Mouse (Mus musculus): ENCODE measurements around the gene Mettl18. TPM values are rescaled to one million over a fixed set of nuclear protein-coding genes. Genes with fewer than 3 reads are reported as not detected.
"Not testable (repeated sequence)": the region's sequence is repeated elsewhere in the genome, so short reads cannot be mapped to it uniquely, and the experiment has no call there.

Gene Mettl18
- polyA plus RNA-seq, 1 experiment from 2014 or later = 11.0 TPM

DNA sequence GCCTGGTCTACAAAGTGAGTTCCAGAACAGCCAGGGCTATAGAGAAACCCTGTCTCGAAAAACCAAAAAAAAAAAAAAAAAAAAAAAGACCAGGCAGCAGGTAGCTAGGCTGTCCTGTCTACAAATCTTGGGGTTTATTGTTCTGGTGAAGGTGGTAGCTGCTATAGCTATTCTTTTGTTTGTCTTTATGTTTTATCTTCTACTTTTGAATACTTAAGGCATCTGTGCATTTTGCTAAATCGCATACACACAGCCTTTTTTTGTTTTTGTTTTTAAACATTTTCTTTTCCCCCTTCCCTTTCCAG lies 872 bp downstream of the Mettl18 start:
- no peak for ATAC-seq (ENCODE audit: low read depth)
- peak overlapping the region; percentile 78 for H3K4me2 ChIP-seq (ENCODE audit: low read depth, low read length)
- peaks cover 4% of the 10 kb centered on the region; the same call in 1 of the 2 replicates for H3K4me1 ChIP-seq (replicated peaks; ENCODE audit: control insufficient read depth, insufficient read depth, low read length)
- peak overlapping the region; percentile 89; the same call in 1 of the 2 replicates for H3K9ac ChIP-seq (ENCODE audit: low read length)
- H3K27ac ChIP-seq (ENCODE audit: low read length) = no peak overlapping the region
- no peaks in the 10 kb centered on the region for H3K9me3 ChIP-seq (ENCODE audit: control insufficient read depth, low read length)
- no peaks in the 10 kb centered on the region for H3K27me3 ChIP-seq (ENCODE audit: control insufficient read depth, insufficient read depth, low read depth, low read length)
- H3K4me3 ChIP-seq (ENCODE audit: low read length) = peak overlapping the region; percentile 65
- WGBS = 97% methylated on average over 2 of the region's 2 CpGs
- no peaks in the 10 kb centered on the region for H3K36me3 ChIP-seq (ENCODE audit: control insufficient read depth, insufficient read depth, low read length)

DNA sequence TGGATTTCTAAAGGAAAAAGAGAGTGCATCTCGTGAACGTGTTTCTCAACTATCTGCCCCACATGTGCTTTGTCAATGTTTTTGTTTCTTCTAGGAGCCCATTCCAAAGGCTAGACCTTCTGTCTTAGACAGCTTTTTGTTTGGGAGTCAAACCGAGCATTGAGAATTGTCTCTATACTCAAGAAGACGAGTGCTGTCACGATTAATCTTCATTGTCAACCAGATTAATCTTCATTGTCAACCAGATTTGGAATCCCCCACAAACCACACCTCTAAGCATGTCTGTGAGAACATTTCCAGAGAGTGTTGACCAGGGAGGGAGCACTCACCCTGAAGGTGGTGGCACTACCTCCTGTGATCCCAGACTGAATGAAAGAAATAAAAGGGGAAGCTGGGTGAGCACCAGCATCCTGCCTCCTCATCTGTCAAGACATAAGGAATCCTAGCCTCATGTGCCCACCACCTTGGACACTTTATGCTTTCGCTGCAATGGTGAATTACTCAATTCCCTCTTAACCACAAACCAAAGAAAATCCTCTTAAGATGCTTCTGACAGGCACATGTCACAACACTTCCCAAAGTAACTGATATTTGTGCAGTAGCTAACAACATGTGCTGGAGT lies 7.3 kb downstream of the Mettl18 start:
- Histone ChIP-seq H3K4me1 (replicated peaks; ENCODE audit: control insufficient read depth, insufficient read depth, low read length) (no peaks in the 10 kb centered on the region), H3K9ac (ENCODE audit: low read length) (no peak overlapping the region), H3K27ac (ENCODE audit: low read length) (no peak overlapping the region), H3K27me3 (ENCODE audit: control insufficient read depth, insufficient read depth, low read depth, low read length) (no peaks in the 10 kb centered on the region), H3K9me3 (ENCODE audit: control insufficient read depth, low read length) (no peaks in the 10 kb centered on the region), H3K36me3 (ENCODE audit: control insufficient read depth, insufficient read depth, low read length) (no peaks in the 10 kb centered on the region), H3K4me2 (ENCODE audit: low read depth, low read length) (no peak overlapping the region), H3K4me3 (ENCODE audit: low read length) (no peak overlapping the region)
- no peak for ATAC-seq (ENCODE audit: low read depth)
- 68% methylated on average over 6 of the region's 6 CpGs for WGBS

DNA sequence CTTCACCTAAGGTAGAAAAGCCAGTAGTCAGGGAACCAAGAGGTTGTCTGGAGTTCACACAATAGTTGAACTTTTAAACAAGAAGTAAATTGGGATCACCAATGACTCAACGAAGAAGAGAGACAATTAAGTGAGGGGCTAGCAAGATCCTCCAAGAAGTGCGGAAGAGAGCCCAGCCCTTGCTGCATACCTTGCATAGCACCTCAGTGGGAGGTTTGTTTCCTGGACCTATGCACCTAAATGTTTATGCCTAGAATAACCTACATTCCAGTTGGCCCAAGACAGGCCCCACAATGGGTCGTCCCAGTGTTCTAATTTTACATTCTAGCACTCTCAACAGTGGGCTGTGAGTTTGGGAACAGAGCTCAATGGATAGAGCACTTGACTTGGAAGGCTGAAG lies 9.6 kb downstream of the Mettl18 start:
- Histone ChIP-seq H3K4me3 (ENCODE audit: low read length) (no peak overlapping the region), H3K36me3 (ENCODE audit: control insufficient read depth, insufficient read depth, low read length) (no peaks in the 10 kb centered on the region), H3K9me3 (ENCODE audit: control insufficient read depth, low read length) (no peaks in the 10 kb centered on the region), H3K4me2 (ENCODE audit: low read depth, low read length) (no peak overlapping the region), H3K27ac (ENCODE audit: low read length) (no peak overlapping the region), H3K27me3 (ENCODE audit: control insufficient read depth, insufficient read depth, low read depth, low read length) (no peaks in the 10 kb centered on the region), H3K9ac (ENCODE audit: low read length) (no peak overlapping the region), H3K4me1 (replicated peaks; ENCODE audit: control insufficient read depth, insufficient read depth, low read length) (no peaks in the 10 kb centered on the region)
- whole genome bisulfite sequencing = 61% methylated on average over 3 of the region's 3 CpGs
- ATAC-seq (ENCODE audit: low read depth) = no peak

DNA sequence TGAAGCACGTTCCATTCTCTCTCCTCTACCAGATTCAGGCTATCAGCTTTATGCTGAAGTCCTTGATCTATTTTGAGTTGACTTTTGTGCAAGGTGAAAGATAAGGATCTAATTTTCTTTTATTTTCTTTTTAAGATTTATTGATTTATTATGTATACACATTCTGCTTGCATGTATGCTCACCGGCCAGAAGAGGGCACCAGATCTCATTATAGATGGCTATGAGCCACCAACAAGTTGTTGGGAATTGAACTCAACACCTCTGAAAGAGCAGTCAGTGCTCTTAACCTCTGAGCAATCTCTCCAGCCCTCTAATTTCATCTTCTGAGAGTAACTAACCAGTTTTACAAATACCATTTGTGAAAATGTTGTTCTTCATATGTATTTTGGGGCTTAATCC lies 14.5 kb downstream of the Mettl18 start:
- Histone ChIP-seq H3K27ac (ENCODE audit: low read length) (no peak overlapping the region), H3K9me3 (ENCODE audit: control insufficient read depth, low read length) (no peaks in the 10 kb centered on the region), H3K36me3 (ENCODE audit: control insufficient read depth, insufficient read depth, low read length) (no peaks in the 10 kb centered on the region), H3K4me1 (replicated peaks; ENCODE audit: control insufficient read depth, insufficient read depth, low read length) (no peaks in the 10 kb centered on the region), H3K9ac (ENCODE audit: low read length) (no peak overlapping the region), H3K4me3 (ENCODE audit: low read length) (no peak overlapping the region), H3K4me2 (ENCODE audit: low read depth, low read length) (no peak overlapping the region), H3K27me3 (ENCODE audit: control insufficient read depth, insufficient read depth, low read depth, low read length) (no peaks in the 10 kb centered on the region)
- 32% methylated on average over 2 of the region's 2 CpGs for whole genome bisulfite sequencing
- no peak for ATAC-seq (ENCODE audit: low read depth)

DNA sequence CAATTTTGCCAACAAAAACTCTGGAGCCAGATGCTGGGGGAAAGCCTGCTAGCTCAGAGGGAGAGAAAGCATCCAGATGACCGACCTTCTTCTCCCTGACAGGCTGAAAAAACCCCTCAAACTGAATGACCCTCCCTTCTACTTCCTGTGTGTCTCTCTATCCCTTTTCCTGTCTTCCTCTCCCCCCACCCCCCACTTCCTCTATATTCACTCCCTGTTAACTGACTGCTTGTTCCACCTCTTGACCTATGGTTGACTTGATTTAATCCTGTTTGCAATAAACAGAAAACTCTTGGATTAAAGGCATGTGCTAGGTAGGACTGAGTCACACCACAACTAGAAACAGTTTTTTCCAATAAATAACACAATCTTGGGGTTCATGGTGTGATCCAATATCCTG lies 19.9 kb downstream of the Mettl18 start:
- no peak overlapping the region for H3K4me2 ChIP-seq (ENCODE audit: low read depth, low read length)
- no peak overlapping the region for H3K4me3 ChIP-seq (ENCODE audit: low read length)
- H3K9ac ChIP-seq (ENCODE audit: low read length) = no peak overlapping the region
- no peaks in the 10 kb centered on the region for H3K27me3 ChIP-seq (ENCODE audit: control insufficient read depth, insufficient read depth, low read depth, low read length)
- H3K27ac ChIP-seq (ENCODE audit: low read length) = no peak overlapping the region
- no peaks in the 10 kb centered on the region for H3K36me3 ChIP-seq (ENCODE audit: control insufficient read depth, insufficient read depth, low read length)
- 52% methylated on average over 1 of the region's 1 CpGs for WGBS
- H3K9me3 ChIP-seq (ENCODE audit: control insufficient read depth, low read length) = no peaks in the 10 kb centered on the region
- no peaks in the 10 kb centered on the region for H3K4me1 ChIP-seq (replicated peaks; ENCODE audit: control insufficient read depth, insufficient read depth, low read length)
- no peak for ATAC-seq (ENCODE audit: low read depth)

DNA sequence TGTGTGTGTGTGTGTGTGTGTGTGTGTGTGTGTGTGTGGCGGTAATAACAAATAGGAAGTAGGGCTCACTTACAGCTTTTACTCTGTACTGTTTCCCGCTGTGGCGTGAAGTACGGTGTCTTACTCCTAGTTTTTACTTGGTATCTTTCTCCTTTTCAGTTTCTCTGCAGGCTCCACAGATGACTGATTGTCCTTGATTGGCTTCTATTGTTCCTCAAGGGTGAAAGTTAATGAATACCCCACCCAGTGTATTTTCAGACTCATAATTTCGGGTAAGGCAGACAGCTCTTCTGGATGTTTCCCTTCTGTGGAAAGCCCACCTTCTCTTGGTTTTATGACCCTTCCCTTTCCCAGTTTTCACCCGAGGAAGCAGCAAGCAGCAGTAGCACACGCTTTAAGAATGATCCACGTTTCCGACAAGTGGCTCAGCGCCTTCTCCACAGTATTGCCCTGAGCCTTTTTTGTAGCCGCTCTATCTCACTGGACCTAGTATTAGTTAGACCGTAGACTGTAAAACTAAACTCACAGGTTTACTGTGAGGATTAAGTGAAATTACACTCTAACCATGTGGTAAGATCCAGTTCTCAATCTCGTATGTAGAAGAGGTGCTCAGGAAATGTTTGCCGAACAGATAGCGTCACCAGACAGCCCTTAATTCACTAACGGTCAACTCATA lies 23.7 kb downstream of the Mettl18 start:
- no peaks in the 10 kb centered on the region for H3K4me1 ChIP-seq (replicated peaks; ENCODE audit: control insufficient read depth, insufficient read depth, low read length)
- H3K9ac ChIP-seq (ENCODE audit: low read length) = no peak overlapping the region
- no peaks in the 10 kb centered on the region for H3K27me3 ChIP-seq (ENCODE audit: control insufficient read depth, insufficient read depth, low read depth, low read length)
- H3K36me3 ChIP-seq (ENCODE audit: control insufficient read depth, insufficient read depth, low read length) = no peaks in the 10 kb centered on the region
- WGBS = 70% methylated on average over 16 of the region's 16 CpGs
- no peak overlapping the region for H3K4me3 ChIP-seq (ENCODE audit: low read length)
- ATAC-seq (ENCODE audit: low read depth) = no peak
- H3K4me2 ChIP-seq (ENCODE audit: low read depth, low read length) = no peak overlapping the region
- no peaks in the 10 kb centered on the region for H3K9me3 ChIP-seq (ENCODE audit: control insufficient read depth, low read length)
- H3K27ac ChIP-seq (ENCODE audit: low read length) = no peak overlapping the region

DNA sequence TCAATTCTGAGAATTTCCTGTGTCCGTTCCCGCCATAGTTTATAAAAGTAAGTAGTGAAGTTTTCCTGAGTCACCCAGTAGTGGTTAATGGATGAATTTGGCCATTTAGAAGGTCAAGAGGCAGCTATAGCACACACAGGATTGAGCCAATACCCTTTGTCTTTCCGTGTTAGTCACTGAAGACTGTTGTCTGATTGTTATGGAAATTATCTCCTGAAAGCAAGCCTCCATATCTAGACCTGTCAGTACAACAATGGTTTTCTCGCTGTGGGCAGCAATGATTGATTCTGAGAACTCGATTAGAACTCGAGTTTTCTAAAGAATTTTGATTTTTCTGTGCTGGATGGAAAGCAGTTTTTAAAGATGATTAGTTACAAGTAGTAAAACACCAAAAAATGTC lies 25.1 kb downstream of the Mettl18 start:
- Histone ChIP-seq H3K4me2 (ENCODE audit: low read depth, low read length) (no peak overlapping the region), H3K27ac (ENCODE audit: low read length) (no peak overlapping the region), H3K36me3 (ENCODE audit: control insufficient read depth, insufficient read depth, low read length) (no peaks in the 10 kb centered on the region), H3K4me1 (replicated peaks; ENCODE audit: control insufficient read depth, insufficient read depth, low read length) (no peaks in the 10 kb centered on the region), H3K4me3 (ENCODE audit: low read length) (no peak overlapping the region), H3K9me3 (ENCODE audit: control insufficient read depth, low read length) (no peaks in the 10 kb centered on the region), H3K27me3 (ENCODE audit: control insufficient read depth, insufficient read depth, low read depth, low read length) (no peaks in the 10 kb centered on the region), H3K9ac (ENCODE audit: low read length) (no peak overlapping the region)
- 51% methylated on average over 6 of the region's 6 CpGs for WGBS
- no peak for ATAC-seq (ENCODE audit: low read depth)

DNA sequence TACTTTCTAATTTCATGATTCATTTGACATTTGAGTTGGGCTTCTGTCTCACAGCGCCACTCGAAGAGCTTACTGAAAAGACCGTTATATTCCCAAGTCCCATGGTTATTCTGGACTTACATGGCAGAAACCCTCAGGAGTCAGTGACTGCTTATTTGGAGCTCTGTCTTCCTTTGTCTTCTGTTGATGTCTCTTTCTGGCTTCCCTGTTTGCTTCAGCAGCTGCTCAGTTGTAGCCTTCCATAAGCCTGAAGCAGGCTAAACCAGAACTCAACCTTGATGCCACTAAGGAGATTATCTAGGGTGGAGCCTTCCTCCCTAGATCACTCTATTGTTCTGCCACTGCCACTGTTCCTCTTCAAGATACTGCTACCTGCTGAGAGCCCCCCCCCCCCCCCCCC lies 26.1 kb downstream of the Mettl18 start:
- ATAC-seq (ENCODE audit: low read depth); H3K27ac ChIP-seq (ENCODE audit: low read length); H3K36me3 ChIP-seq (ENCODE audit: control insufficient read depth, insufficient read depth, low read length); H3K4me1 ChIP-seq (replicated peaks; ENCODE audit: control insufficient read depth, insufficient read depth, low read length); H3K9me3 ChIP-seq (ENCODE audit: control insufficient read depth, low read length); H3K4me3 ChIP-seq (ENCODE audit: low read length); H3K9ac ChIP-seq (ENCODE audit: low read length); H3K27me3 ChIP-seq (ENCODE audit: control insufficient read depth, insufficient read depth, low read depth, low read length); H3K4me2 ChIP-seq (ENCODE audit: low read depth, low read length): not testable (repeated sequence)
- 77% methylated on average over 3 of the region's 3 CpGs for WGBS

DNA sequence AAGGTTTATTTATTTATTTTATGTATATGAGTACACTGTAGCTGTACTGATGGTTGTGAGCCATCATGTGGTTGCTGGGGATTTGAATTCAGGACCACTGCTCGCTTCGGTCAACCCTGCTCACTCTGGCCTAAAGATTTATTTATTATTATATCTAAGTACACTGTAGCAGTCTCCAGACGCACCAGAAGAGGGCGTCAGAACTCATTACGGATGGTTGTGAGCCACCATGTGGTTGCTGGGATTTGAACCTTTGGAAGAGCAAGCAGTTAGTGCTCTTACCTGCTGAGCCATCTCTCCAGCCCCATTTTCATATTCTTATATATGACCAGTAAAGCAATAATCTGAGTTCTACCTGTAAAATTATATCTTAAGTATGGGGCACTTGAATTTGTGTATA lies 27.4 kb downstream of the Mettl18 start:
- not testable (repeated sequence) for H3K4me3 ChIP-seq (ENCODE audit: low read length); H3K36me3 ChIP-seq (ENCODE audit: control insufficient read depth, insufficient read depth, low read length); H3K9me3 ChIP-seq (ENCODE audit: control insufficient read depth, low read length); ATAC-seq (ENCODE audit: low read depth); H3K27me3 ChIP-seq (ENCODE audit: control insufficient read depth, insufficient read depth, low read depth, low read length); H3K9ac ChIP-seq (ENCODE audit: low read length); H3K27ac ChIP-seq (ENCODE audit: low read length); H3K4me2 ChIP-seq (ENCODE audit: low read depth, low read length); H3K4me1 ChIP-seq (replicated peaks; ENCODE audit: control insufficient read depth, insufficient read depth, low read length)
- WGBS = 72% methylated on average over 5 of the region's 5 CpGs

DNA sequence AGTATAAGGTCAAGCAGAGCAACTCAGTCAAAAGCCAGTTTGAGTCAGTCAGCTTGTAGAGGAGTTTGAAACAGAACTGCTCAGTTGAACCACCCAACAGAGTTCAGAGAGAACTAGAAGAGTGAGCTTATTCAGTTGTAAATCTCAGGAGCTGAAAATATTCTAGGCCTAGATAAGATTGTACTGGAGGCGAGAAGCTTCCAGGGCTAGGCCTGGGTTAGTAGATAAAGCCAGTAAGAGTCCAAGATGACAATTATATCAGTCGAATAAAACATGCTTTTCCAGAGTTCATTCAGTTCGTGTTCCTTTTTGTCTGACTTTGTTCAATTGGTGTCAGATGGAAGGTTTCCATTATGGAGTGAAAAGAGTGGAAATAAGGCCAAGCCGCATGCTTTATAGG lies 31.0 kb downstream of the Mettl18 start:
- H3K9ac ChIP-seq (ENCODE audit: low read length) = no peak overlapping the region
- no peaks in the 10 kb centered on the region for H3K4me1 ChIP-seq (replicated peaks; ENCODE audit: control insufficient read depth, insufficient read depth, low read length)
- H3K4me2 ChIP-seq (ENCODE audit: low read depth, low read length) = no peak overlapping the region
- ATAC-seq (ENCODE audit: low read depth) = no peak
- H3K9me3 ChIP-seq (ENCODE audit: control insufficient read depth, low read length) = no peaks in the 10 kb centered on the region
- WGBS = 80% methylated on average over 4 of the region's 4 CpGs
- no peaks in the 10 kb centered on the region for H3K27me3 ChIP-seq (ENCODE audit: control insufficient read depth, insufficient read depth, low read depth, low read length)
- no peaks in the 10 kb centered on the region for H3K36me3 ChIP-seq (ENCODE audit: control insufficient read depth, insufficient read depth, low read length)
- no peak overlapping the region for H3K4me3 ChIP-seq (ENCODE audit: low read length)
- no peak overlapping the region for H3K27ac ChIP-seq (ENCODE audit: low read length)
